Mouse (Mus musculus) embryonic fibroblast, embryonic 13.5 days (primary cell): ENCODE data around the gene Fam198b.

Source experiments
- CTCF ChIP-seq: IDR thresholded peaks from 2 replicates; pipeline ENCODE4 v1.5.1; 2011; ENCODE audit warnings: mild to moderate bottlenecking, control low read depth, low read length, moderate library complexity, borderline replicate concordance; ENCODE audit not compliant: insufficient read depth
- POLR2A ChIP-seq: IDR thresholded peaks from 2 replicates; pipeline ENCODE4 v1.6.1; 2011; ENCODE audit warnings: low read depth, mild to moderate bottlenecking, control low read depth, low read length, moderate library complexity

DNA sequence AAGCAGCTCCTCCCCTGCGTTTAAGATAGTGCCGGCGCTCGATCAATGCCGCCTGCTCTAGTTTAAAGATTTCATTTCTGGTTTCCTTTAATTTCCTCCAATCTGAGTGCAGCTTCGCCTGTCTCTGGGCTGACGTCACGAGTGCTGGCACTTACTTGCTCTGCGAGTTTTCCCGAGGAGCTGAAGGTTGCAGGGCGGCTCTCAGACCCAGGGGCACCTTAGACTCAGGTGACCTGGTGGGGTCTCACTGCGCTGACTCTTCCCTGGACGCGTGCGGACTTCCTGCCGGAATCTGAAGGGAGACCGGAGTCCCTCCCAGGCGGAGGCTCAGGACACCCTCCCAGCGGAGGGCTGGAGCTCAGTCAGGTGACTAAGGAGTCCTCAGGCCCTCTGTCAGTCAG lies 41.7 kb upstream of the Fam198b start:
- TF ChIP-seq POLR2A (peak; percentile 60), CTCF (no peak)
